Mouse (Mus musculus): Measurements from ENCODE around the gene Glb1l2.

The Glb1l2 gene

DNA sequence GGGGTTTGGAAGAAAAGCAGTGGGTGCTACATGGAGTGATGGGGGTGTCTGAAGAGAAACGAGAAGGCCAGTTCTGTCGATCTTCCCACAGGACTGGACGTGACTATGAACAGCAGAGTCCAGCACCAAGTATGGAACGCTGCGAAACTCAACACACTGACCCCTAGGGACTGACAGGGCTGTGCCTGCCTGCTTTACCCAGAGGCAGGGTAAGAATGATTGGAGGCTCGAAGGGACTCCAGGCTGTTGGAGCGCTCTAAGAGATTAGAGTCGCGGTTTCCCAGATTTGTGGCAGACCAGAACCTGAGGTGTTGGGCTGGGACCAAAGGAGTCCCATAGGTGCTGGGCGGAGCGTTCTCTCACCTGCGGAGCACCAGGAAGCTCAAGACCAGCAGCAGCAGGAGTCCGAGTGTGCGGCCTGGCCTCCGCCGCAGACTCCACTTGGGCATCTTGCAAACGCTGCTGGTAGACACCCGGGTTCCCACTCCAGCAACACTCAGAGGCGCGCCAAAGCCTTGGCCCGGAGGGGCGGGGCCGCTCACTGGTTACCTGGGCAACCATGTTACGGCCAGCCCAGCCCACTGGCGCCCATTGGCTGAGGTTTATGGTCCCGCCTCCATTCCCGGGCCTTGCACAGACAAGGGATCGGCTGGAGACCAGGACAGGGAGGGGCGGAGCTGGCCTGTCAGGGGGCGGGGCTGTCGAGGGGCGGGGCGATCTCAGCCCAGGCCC lies at the start of gene Glb1l2:
TSS of gene Glb1l2 (minus strand) at position 534 of the 732 bp plus-strand sequence.
- in situ Hi-C loops (cut with MboI), result no loop called here

DNA sequence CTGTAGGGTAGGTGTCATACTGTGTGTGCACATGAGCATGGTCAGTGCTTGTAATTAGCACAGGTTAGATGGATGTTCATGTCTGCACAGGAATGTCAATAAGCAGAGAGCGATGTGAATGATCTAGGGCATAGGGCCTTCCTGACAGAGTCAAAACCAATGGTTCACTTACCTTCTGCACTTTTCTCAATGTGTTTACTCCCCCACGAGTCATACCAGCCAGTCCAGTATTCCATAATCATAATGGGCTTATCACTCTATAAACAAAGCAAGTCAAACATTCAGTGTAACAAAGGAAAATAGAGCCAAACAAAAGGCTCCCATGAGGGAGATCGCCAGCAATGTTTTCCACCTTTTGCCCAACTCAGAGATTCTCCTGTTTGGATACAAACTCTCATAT lies 24.8 kb upstream of the Glb1l2 start:
- in situ Hi-C loops (cut with MboI), result no loop called here

DNA sequence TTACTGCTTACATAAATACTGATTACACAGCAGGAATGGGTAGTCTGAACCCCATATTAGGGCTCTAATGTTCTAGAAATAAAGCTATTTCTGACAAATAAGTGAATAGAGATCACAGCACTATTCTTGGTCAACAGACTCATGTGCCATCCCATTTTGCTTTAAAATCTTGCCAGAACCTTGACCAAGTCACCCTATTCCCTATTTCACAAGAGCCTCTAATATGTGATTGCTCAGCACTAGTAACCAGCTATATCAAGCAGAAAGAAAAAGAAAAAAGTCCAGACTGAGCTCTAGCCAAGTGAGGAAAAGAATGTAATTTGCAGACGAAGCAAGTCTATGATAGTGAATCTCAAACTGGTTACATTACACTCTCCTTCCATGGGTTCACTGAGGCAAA lies 13.7 kb upstream of the Glb1l2 start:
- in situ Hi-C loops (cut with MboI), result no loop called here

DNA sequence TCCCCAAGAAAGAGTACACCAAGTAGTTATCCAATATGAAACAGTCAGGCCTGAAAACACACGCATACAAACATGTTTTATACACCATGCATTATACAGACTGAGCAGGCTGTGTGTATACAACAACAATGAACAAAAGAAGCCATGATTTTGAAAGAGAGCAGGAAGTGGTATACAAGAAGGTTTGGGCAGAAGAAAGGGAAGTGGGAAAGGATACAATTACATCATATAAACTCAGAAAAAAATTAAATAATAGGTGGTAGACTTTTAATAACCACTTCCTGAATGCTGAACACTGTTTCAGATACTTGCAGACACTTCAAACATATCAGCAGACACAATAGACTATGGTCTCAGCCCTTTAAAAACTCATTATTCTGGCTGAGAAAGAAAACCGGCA lies 2.5 kb upstream of the Glb1l2 start:
- in situ Hi-C loops (cut with MboI), result no loop called here

DNA sequence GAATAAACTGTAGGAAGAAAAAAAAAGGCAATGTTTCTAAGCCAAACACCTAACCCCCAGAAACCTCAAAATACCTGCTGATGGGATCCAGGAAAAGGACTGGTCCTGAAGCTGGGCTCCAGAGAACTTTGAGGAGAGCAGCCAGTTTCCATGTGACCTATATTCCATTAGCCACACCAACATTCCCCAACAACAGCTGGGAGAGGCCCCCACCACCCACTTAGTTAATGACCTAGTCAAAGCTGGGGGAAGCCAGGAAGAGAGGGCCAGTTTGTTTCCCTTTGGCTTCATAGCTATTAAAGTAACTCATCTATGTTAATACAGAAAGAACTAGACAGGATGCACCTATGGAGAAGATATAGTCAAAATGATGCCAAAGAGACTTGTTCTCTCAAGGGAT lies 1.9 kb downstream of the Glb1l2 start:
- in situ Hi-C loops (cut with MboI), result no loop called here

DNA sequence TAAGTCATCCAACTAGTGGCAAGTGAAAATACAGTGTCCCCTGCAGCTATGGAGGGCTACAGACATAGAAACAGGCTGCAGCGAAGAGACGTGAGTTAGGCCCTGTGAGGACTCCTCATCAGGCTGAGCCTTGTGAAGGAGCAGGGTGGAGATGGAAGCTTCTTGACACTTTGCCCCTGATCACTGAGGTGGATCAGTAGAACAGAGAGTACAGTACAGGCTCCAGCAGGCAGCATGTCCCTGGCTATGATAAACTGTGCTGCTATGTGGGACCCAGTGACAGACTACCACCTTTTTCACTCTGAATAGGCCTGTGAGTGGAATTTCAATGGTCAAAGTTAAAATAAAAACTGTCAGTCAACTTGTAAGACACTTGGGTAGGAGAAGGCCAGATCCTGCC lies 5.9 kb downstream of the Glb1l2 start:
- in situ Hi-C loops (cut with MboI), result no loop called here

DNA sequence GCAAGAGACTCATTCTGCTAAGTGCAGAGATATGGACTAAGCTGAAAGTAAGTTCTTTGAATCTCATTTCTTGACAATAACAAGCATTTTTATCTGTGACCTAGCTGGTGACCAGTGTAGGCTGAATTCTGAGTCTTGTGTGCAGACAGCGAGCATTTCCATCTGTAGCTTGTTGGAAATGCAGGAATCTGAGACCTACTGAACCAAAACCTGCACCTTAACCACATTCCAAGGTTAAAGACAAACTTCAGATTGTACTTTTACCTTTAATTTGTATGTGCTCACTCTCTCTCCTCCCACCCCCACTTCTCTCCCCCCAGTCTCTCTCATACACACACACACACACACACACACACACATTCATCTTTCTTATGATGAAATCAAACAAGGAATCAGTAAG lies 7.5 kb downstream of the Glb1l2 start:
- in situ Hi-C loops (cut with MboI), result no loop called here

DNA sequence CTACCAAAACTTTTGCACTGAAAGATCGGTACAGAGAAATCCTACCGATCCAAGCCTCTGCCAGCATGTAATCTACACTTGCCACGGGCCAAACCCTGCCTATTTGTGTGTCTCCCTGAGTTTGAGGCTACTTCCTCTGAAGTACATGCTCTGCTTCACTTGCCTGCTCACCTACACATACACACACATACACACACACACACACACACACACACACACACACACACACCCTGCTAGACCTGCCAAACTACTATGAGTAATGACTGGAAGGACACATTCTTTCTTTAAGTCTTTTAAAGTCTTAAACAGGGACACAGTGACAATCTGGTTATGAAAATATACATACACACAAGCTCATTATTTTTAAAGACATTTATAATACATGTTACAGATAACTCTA lies 8.1 kb downstream of the Glb1l2 start:
- in situ Hi-C loops (cut with MboI), result no loop called here

DNA sequence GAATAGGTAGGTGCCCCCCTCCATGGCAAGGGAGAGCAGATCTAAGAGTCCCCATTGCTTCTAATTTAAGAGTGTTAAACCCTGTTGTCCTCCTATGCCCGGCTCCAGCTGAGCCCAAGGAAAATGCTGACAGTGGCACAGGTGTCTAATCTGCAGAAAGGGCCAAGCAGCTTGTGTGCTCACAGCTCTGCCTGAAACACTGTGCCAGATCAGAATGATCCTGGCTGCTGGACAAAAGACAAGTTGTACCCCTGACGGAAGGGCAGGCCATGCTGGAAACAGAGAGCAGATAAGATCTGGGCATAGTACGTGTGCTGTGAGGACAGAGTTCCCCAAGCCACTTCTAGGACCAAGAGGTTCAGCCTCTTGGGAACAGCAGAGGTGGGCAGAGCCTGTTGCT lies 13.4 kb downstream of the Glb1l2 start:
- in situ Hi-C loops (cut with MboI), result no loop called here

DNA sequence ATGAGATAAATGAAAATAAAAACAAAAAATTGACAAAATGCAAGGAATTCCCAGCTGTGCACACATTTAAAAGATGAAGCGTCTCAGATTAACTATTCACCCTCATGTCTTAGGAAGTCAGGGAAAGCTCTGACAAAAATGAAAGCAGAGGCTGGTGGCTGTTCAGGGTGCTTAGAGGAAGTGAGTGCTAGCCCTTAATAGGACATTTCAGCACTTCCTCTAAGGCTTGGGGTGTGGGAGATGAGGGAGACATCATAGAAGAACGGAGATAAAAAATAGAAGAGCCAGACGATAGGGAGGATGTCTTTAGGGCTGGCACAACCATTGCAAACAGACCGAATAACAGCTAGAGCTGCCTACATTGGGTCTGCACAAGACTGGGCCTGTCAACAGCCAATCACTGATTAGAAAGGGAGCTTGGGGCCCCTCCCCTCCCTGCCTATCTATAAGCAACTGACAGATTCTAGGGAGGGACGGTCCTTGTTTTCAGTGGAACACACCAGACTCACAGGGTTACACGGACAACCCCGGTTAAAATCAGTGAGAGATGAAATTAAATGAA lies 22.8 kb downstream of the Glb1l2 start:
- in situ Hi-C loops (cut with MboI), result no loop called here

DNA sequence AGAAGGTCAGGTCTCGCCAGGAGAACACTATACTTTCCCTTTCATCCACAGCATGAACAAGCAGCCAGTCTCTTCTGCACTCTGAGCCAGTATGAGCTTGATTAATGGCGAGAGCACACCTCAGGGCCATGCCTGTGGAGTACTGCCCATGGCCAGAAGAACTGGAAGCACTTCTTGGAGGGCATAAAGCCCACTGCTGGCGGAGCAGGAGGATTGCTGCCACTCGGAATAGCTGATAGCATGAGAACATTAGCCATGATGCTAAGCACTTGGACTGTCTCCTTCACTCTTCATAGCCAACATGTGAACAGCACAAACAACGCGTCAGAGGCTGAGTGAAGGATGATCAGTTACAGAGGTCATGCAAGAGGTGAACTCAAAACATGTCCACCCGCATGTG lies 27.8 kb downstream of the Glb1l2 start:
- in situ Hi-C loops (cut with MboI), result no loop called here

DNA sequence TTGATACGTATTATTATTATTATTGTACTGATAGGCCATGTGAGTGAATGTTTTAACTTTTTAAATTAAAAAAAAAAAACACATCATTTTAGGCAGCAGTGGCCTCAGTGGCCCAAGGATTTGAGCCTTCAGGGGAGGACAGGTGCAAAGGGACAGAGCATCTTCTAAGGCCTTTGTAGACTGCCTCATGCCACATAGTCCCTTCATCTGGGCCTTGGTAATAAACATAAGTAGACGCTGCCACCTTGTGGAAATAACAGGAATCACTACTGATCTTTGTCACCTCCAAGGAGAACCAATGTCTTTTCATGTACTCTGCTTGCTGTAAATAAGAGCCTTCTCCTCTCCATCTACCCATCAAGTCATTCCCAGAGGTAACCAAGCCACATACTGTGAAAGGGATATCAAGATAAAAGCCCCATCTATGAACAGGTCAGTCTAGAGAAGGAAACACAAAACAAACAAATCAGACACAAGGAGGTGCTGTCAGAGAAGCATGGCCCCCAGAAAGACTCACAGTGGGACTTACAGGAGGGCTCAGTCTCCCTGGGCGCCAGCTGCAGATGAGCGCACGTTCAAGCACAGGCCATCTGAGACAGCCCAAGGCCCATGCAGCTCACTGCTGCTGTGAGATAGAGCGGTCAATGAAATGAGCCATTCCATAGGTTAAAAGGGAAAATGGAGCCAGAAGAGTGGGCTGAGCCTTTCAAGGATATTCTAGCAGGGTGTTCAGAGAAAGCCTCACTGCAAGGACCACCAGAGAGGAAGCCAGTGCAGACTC lies 30.0 kb downstream of the Glb1l2 start:
- in situ Hi-C loops (cut with MboI), result no loop called here

DNA sequence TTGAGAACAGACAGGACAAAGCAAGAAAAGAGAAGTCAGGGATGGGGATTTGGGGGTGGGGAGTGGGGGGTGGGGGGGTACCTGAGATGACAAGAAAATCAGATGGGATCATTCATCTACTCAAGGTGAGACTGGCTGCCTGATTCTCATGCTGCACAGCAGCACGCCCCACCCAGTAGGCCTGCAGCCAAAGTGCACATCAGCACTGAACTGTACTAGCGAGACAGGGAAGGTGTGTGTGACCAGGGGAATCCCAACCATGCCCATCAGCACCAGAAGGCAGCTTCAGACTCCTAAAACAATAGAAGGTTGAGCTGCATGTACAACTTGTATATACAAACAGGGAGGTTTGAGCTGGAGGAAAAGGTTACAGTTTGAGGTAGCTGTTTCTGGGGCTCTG lies 30.6 kb downstream of the Glb1l2 start:
- in situ Hi-C loops (cut with MboI), result no loop called here

DNA sequence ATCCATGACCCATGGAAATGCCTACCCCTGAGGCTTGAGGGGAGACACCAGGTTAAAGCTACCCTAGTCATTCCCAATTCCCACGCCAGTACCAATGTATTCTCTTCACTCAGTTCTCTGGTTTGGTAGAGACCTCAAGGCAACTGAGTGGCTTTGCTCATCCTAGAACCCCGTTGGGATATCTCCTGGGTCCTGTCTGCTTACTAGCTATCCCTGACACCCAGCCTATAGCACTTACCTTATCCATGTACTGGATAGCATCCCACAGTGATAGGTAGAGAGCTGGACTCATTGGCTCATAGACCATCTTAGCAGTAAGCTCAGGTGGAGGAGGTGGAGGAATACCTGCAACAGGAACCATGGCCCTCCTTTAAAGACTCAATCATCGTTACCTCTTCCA lies 38.1 kb downstream of the Glb1l2 start:
- in situ Hi-C loops (cut with MboI), result no loop called here

DNA sequence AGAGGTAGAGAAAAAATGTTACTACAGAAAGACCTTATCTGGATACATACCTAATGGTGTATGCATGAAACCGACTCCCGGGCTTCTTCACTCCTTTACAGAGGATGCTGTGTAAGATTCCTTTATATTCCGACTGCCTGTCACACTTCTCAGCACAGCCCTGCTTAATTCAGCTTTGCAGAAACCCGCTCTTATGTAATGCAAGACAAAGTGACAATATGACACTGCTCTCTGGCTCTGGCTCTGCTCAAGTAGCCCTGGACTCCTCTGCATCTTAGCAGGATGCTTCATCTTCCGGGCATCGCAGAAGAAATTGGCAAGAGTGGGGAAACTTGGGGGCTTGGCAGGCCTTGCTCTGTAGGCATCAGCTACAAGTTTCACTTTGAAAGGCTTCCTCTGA lies 43.8 kb downstream of the Glb1l2 start:
- in situ Hi-C loops (cut with MboI), result no loop called here

DNA sequence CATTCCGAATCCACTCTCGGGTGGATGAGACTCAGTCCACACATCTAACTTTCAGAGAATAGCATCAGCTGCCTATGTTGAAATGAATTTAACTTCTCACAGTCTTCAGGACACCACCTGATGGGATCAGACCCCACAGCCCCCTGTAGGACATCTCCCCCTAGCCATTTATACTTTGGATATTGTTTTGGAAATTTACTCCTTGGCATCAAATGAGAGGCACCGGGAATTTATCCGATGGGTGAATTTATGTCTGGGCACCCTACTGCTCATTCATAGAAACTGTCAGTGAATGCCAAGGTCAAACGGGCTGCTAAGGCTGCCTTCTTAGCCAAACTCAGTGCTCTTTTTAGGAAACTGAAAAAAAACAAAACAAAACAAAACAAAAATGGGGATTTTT lies 45.7 kb downstream of the Glb1l2 start:
- in situ Hi-C loops (cut with MboI), result no loop called here

DNA sequence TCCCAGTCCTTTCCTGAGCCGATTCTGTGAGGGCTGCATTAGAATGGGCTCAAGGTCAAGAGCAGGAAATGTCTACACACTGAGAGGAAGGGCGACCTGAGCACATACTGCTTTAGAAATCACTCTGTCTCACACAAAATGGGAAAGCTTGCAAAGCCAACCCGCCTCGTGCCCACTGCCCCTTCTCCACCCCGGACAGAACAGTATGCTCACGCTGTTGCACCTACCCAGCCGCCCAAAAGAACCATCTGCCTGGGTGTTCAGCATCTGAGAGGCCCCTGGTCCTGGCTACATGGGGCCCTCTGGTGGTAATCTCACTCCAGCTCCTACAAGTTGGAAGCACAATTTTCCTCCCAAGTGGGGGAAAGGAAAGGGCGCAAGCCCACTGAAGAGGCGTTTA lies 46.2 kb downstream of the Glb1l2 start:
- in situ Hi-C loops (cut with MboI), result no loop called here

DNA sequence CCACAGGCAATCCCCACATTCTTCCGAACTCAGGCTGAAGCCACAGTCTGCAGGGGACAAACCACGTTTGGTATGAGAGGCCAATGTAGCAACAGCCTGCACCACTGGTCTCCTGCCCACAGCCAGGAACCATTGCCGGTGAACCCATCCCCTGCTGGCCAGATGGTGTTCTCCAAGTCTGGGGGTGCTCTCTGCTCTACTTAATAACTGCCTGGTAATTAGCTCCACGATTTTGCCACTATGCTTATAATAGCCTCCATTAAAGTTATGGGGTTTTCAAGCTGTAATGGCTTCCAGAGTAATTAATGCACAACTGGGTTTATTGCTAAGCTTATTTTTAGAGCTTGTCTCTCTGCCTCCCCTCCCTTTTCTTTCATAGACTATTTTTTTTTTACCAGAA lies 57.4 kb downstream of the Glb1l2 start:
- in situ Hi-C loops (cut with MboI), result no loop called here

DNA sequence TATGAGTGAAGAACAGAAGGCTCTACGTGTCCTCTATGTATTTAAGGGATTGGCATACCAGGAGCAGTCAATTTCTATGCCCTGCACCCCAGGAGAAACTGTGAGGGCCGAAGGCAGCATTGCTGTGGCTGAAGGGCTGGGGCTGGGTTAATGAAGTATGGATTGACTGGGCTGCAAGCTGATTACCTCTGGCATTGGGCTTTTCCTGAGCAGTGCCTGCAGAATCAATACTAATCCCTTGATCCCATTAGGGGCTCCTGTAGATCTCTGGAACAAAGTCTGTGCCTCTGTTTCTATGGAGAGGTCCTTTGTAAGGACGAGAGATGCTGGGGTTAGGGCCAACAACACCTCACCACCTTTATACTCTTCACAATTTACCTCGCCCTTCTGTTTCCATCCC lies 59.1 kb downstream of the Glb1l2 start:
- in situ Hi-C loops (cut with MboI), result no loop called here

DNA sequence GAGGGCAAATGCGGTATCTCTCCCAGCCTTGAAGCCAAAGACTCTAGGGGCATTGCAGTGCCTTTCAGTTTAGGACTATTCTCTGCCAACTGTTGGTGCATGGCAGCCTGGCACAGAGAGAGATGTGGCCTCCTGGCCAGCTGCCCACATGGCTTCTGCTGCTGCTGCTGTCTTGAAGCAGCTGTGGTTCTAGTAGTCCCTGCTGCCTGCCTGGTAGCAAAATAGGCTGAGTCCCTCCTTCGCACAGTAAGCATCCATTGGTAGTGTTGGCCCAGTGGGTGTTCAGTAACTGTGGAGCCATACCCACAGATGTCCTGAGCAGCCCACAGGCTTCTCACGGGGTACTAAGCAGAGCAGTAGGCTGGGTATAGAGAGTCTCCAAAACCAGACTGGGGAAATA lies 63.5 kb downstream of the Glb1l2 start:
- in situ Hi-C loops (cut with MboI), result no loop called here

DNA sequence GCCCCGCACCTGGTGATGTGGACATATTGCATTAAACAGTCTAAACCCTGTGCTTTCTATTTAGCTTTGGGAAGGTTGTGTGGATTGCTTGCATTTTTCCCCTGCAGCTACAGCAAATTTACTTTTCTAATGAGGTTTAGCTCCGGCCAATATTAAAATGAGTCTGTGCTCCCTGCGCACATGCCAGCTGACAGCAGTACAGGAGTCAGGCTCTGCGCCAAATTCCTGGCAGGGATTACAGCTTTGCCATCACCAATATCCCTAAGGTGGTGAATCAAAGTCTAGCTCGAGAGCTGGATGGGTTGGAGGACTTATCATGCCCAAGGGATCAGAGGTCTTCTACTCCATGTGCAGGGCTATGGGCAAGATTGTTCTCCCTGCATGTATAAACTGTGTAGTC lies 69.2 kb downstream of the Glb1l2 start:
- in situ Hi-C loops (cut with MboI), result no loop called here

DNA sequence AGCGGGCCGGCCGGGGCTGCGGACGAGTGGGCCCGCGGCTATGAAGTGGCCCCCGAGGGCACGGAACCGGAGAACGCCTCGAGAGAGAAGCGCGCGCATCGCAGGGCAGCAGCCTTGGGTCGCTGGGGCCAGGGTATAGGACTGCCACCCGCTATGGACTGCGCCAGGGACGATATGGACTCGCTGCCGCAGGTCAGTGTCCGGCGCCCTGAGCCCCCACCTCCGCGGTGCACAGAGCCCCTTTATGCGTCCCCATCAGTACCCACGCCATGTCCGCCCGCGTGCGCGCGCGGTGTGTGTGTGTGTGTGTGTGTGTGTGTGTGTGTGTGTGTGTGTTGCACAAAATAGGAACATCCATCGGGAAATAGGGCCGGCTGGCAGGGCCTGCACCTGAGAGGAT lies 72.3 kb downstream of the Glb1l2 start:
- in situ Hi-C loops (cut with MboI), result no loop called here

DNA sequence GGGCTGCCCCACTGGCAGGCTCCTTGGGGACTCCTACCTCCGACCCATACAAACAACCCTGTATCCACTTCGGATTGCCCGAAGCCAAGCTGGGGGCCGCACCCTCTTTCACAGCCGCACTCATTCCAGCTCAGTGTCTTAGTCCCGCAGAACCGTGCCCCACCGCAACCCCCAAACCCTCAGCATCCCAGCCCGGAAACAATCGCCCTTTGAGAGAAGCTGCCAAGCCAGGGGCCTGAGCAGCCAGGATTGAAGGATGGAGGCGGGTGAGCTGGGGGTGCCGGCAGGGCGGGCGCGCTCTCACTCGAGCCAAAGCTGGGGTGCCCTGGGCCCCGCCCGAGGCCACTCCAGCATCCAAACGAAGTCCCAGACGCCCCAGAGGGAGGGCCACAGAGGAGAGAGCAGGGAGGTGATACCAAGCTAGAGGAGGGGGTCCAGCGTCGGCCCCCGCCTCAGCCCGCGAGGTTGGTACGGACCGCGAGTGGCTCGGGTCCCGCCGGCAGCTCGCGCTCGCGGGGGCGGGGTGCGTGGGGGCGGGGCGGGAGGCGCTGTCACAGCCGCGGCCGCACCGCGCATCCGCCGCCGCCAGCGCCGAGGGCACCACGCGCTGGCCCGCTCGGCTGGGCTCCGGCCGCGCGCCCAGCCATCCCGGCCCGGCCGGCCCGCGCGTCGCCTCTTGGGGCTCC lies 72.9 kb downstream of the Glb1l2 start, which contains the start of gene B3gat1:
TSS of gene B3gat1 (plus strand) at position 523 of the 686 bp plus-strand sequence.
- in situ Hi-C loops (cut with MboI), result no loop called here
